10 mouse cellular contexts compared by ENCODE assay signal in genomic region chr13:59313725-59314330, GRCm38 (mm10).
DNase-seq lines count a peak whose midpoint lies in the region; ATAC-seq and TF ChIP-seq lines count a peak whose summit lies in the region.
"Had no signal": no experiment of that assay in that cellular context is flagged by ENCODE, and none has a peak within 500 bp of the region (broad histone marks: within the 10 kb centered on the region; RNA-seq: fewer than 3 reads in every experiment).

No protein-coding gene starts in this region.

- no peak for TF ChIP-seq POLR2A in brain, embryonic 14.5 days (IDR thresholded peaks at IDR 0.05; ENCODE audit: borderline replicate concordance, extremely low read depth, insufficient read depth, insufficient read length, poor library complexity, severe bottlenecking)

- 72% methylated on average over 7 of the region's 7 CpGs for WGBS in forebrain, embryonic 14.5 days
- WGBS in forebrain, embryonic 10.5 days = 93% methylated on average over 7 of the region's 7 CpGs
- WGBS in forebrain, embryonic 16.5 days = 54% methylated on average over 7 of the region's 7 CpGs
- WGBS in forebrain, embryonic 12.5 days = 93% methylated on average over 7 of the region's 7 CpGs

- DNase-seq in forebrain, embryonic 14.5 days (ENCODE audit: low spot score) = peak; percentile 49
- no peak for DNase-seq in forebrain, embryonic 10.5 days (ENCODE audit: extremely low spot score, low spot score)
- DNase-seq in brain, embryonic 14.5 days (ENCODE audit: low read depth) = peak; percentile 60
- DNase-seq in heart, adult 8-10 months (ENCODE audit: low spot score) = no peak
- DNase-seq: adrenal gland, adult 2 months; cerebellum, adult 11-12 months; cerebellum, adult 9-10 months had no signal

- H3K4me2 ChIP-seq in forebrain, embryonic 14.5 days (ENCODE audit: low read length) = no peak overlapping the region
- no peak overlapping the region for H3K4me2 ChIP-seq in forebrain, embryonic 16.5 days (ENCODE audit: low read length)
- no peak overlapping the region for H3K4me2 ChIP-seq in forebrain, embryonic 12.5 days
- H3K4me2 ChIP-seq: embryonic facial prominence, embryonic 13.5 days had no signal

- no peak overlapping the region; the same call in 1 of the 2 replicates for H3K27ac ChIP-seq in forebrain, embryonic 14.5 days (ENCODE audit: low read depth, low read length)
- no peak overlapping the region for H3K27ac ChIP-seq in forebrain, embryonic 10.5 days
- H3K27ac ChIP-seq in forebrain, embryonic 16.5 days (ENCODE audit: low read length) = peak overlapping the region; percentile 43; the same call in 1 of the 2 replicates
- H3K27ac ChIP-seq in forebrain, embryonic 12.5 days = no peak overlapping the region
- H3K27ac ChIP-seq: embryonic facial prominence, embryonic 13.5 days had no signal

- no peaks in the 10 kb centered on the region for H3K36me3 ChIP-seq in forebrain, embryonic 14.5 days (ENCODE audit: control insufficient read depth, insufficient read depth, low read length)
- no peaks in the 10 kb centered on the region for H3K36me3 ChIP-seq in forebrain, embryonic 10.5 days (replicated peaks)
- H3K36me3 ChIP-seq in forebrain, embryonic 16.5 days (ENCODE audit: control insufficient read depth, insufficient read depth) = no peaks in the 10 kb centered on the region
- H3K36me3 ChIP-seq in forebrain, embryonic 12.5 days (replicated peaks) = no peaks in the 10 kb centered on the region
- H3K36me3 ChIP-seq: embryonic facial prominence, embryonic 13.5 days had no signal

- no peak for TF ChIP-seq CTCF in brain, embryonic 14.5 days (IDR thresholded peaks at IDR 0.05; ENCODE audit: borderline replicate concordance, extremely low read depth, insufficient read depth, insufficient read length)

- 0 out of 2 replicates have a peak, but pooled peaks cover 2% of the 10 kb centered on the region for H3K4me1 ChIP-seq in forebrain, embryonic 14.5 days (ENCODE audit: control insufficient read depth, insufficient read depth, low read length)
- no peaks in the 10 kb centered on the region for H3K4me1 ChIP-seq in forebrain, embryonic 10.5 days
- no peaks in the 10 kb centered on the region for H3K4me1 ChIP-seq in forebrain, embryonic 16.5 days (replicated peaks; ENCODE audit: control insufficient read depth, insufficient read depth, low read length)
- 0 out of 2 replicates have a peak, but pooled peaks cover 2% of the 10 kb centered on the region for H3K4me1 ChIP-seq in forebrain, embryonic 12.5 days
- H3K4me1 ChIP-seq: embryonic facial prominence, embryonic 13.5 days had no signal

- no peaks in the 10 kb centered on the region for H3K9me3 ChIP-seq in forebrain, embryonic 14.5 days (replicated peaks; ENCODE audit: control insufficient read depth, low read length)
- H3K9me3 ChIP-seq in forebrain, embryonic 10.5 days = no peaks in the 10 kb centered on the region
- H3K9me3 ChIP-seq in forebrain, embryonic 16.5 days (ENCODE audit: control insufficient read depth, low read length) = no peaks in the 10 kb centered on the region
- H3K9me3 ChIP-seq in forebrain, embryonic 12.5 days = no peaks in the 10 kb centered on the region
- H3K9me3 ChIP-seq: embryonic facial prominence, embryonic 13.5 days had no signal

- no peaks in the 10 kb centered on the region for H3K27me3 ChIP-seq in forebrain, embryonic 14.5 days (replicated peaks; ENCODE audit: control insufficient read depth, insufficient read depth, low read length)
- H3K27me3 ChIP-seq in forebrain, embryonic 10.5 days (ENCODE audit: poor library complexity, severe bottlenecking) = no peaks in the 10 kb centered on the region
- no peaks in the 10 kb centered on the region for H3K27me3 ChIP-seq in forebrain, embryonic 16.5 days (replicated peaks; ENCODE audit: control insufficient read depth, insufficient read depth, low read length)
- peaks cover 4% of the 10 kb centered on the region; the same call in 1 of the 2 replicates for H3K27me3 ChIP-seq in forebrain, embryonic 12.5 days
- H3K27me3 ChIP-seq: embryonic facial prominence, embryonic 13.5 days had no signal

- no peak overlapping the region for H3K4me3 ChIP-seq in forebrain, embryonic 14.5 days (ENCODE audit: low read depth, low read length)
- no peak overlapping the region for H3K4me3 ChIP-seq in forebrain, embryonic 10.5 days
- no peak overlapping the region for H3K4me3 ChIP-seq in forebrain, embryonic 16.5 days (replicated peaks; ENCODE audit: low read length)
- H3K4me3 ChIP-seq in forebrain, embryonic 12.5 days (replicated peaks) = no peak overlapping the region
- H3K4me3 ChIP-seq: embryonic facial prominence, embryonic 13.5 days had no signal

- no peak overlapping the region for H3K9ac ChIP-seq in forebrain, embryonic 14.5 days (ENCODE audit: low read length)
- no peak overlapping the region for H3K9ac ChIP-seq in forebrain, embryonic 16.5 days (replicated peaks; ENCODE audit: low read depth, low read length)
- no peak overlapping the region for H3K9ac ChIP-seq in forebrain, embryonic 12.5 days
- H3K9ac ChIP-seq: embryonic facial prominence, embryonic 13.5 days had no signal

- no peak; the same call in 1 of the 2 replicates for ATAC-seq in forebrain, embryonic 14.5 days
- ATAC-seq in forebrain, embryonic 16.5 days = peak; percentile 65
- ATAC-seq in forebrain, embryonic 12.5 days (ENCODE audit: low FRiP score) = no peak

Comparison
In these comparisons a context has a peak if more than half of its experiments do, and no peak if none do; other contexts are left out.
1. DNase-seq: peak in forebrain, embryonic 14.5 days (single experiment) and brain, embryonic 14.5 days (single experiment); none in forebrain, embryonic 10.5 days (single experiment) and heart, adult 8-10 months (single experiment).